Mouse (Mus musculus) stomach, postnatal 0 days (tissue): ENCODE results near the gene Rgs10.

ENCODE experiments used
- CTCF ChIP-seq: IDR thresholded peaks from 2 replicates; pipeline ENCODE4 v1.5.1; 2016; ENCODE audit warnings: antibody characterized with exemption, low read depth, mild to moderate bottlenecking, moderate library complexity
- EP300 ChIP-seq: optimal IDR thresholded peaks from 2 replicates; pipeline ENCODE3; 2016; ENCODE audit warnings: antibody characterized with exemption

DNA sequence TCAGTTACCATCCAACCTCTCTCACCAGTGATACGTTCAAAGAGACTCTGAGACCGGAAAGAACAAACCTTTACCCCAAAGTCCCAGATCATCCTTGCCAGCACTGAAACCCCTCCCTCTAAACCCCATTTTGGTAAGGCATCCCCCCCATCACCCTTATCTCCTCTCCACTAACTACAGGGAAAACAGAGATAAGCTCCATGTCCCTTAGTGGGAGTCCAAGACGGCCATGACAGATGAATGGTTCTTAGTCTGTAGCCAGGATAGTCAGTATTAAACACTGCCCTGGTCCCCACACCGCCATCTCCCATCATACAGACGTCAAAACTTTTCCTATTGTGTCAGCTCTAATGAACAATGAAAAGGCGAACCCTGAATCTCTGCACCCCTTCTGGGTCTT is 14.6 kb downstream of the Rgs10 start:
- TF ChIP-seq CTCF, result no peak
- no peak for TF ChIP-seq EP300
